17 mouse cellular contexts compared by ENCODE assay signal in genomic region chr10:118002559-118002958, GRCm38 (mm10).
A peak's percentile ranks its signal among the peaks of the same experiment; 100 is the strongest.
DNase-seq lines count a peak whose midpoint lies in the region; ATAC-seq and TF ChIP-seq lines count a peak whose summit lies in the region.
"Had no signal": no experiment of that assay in that cellular context is flagged by ENCODE, and none has a peak within 500 bp of the region (broad histone marks: within the 10 kb centered on the region; RNA-seq: fewer than 3 reads in every experiment).

No protein-coding gene starts in this region.

- no peaks in the 10 kb centered on the region for H3K9me3 ChIP-seq in heart, embryonic 15.5 days (replicated peaks)
- H3K9me3 ChIP-seq: embryonic facial prominence, embryonic 10.5 days; forebrain, embryonic 13.5 days; heart, embryonic 10.5 days; hindbrain, embryonic 15.5 days had no signal

- 89% methylated on average over 4 of the region's 4 CpGs for WGBS in heart, embryonic 15.5 days
- 87% methylated on average over 4 of the region's 4 CpGs for WGBS in lung, adult 2 months
- 49% methylated on average over 4 of the region's 4 CpGs for WGBS in olfactory bulb, adult 2 months

- DNase-seq in heart, adult 11 months = peak; percentile 57
- no peak for DNase-seq in heart, postnatal 14 days
- DNase-seq in heart, adult 9 months (ENCODE audit: low spot score in 2 of 2) = no peak
- DNase-seq in lung, adult 2 months = peak; percentile 1
- DNase-seq in lung, adult 18-20 months = no peak
- DNase-seq: adrenal gland, adult 8-10 months; adrenal gland, postnatal 36 days; cerebellum, postnatal 10 days; forebrain, postnatal 0 days; gastrocnemius, postnatal 14 days had no signal

- H3K4me1 ChIP-seq in heart, embryonic 15.5 days (replicated peaks) = peaks cover 19% of the 10 kb centered on the region
- no peaks in the 10 kb centered on the region; the same call in 1 of the 2 replicates for H3K4me1 ChIP-seq in lung, adult 2 months (ENCODE audit: control insufficient read depth, insufficient read depth, low read length)
- H3K4me1 ChIP-seq in olfactory bulb, adult 2 months (ENCODE audit: control insufficient read depth, insufficient read depth, low read length) = peaks cover 18% of the 10 kb centered on the region

- TF ChIP-seq CTCF in lung, adult 2 months (IDR thresholded peaks at IDR 0.05; ENCODE audit: insufficient read depth, low read length) = no peak
- TF ChIP-seq CTCF in olfactory bulb, adult 2 months (IDR thresholded peaks at IDR 0.05; ENCODE audit: insufficient read depth, low read depth, low read length) = no peak

- TF ChIP-seq POLR2A in lung, adult 2 months (IDR thresholded peaks at IDR 0.05; ENCODE audit: borderline replicate concordance, extremely low read depth, low read depth, low read length) = no peak
- no peak for TF ChIP-seq POLR2A in olfactory bulb, adult 2 months (IDR thresholded peaks at IDR 0.05; ENCODE audit: insufficient read depth, low read depth, low read length)

- no peak for ATAC-seq in heart, embryonic 15.5 days (replicated peaks; ENCODE audit: insufficient number of reproducible peaks, insufficient read depth, low FRiP score, low read depth)
- ATAC-seq: forebrain, embryonic 13.5 days; intestine, embryonic 16.5 days had no signal

- H3K4me2 ChIP-seq in heart, embryonic 15.5 days = no peak overlapping the region
- H3K4me2 ChIP-seq: forebrain, embryonic 13.5 days; hindbrain, embryonic 15.5 days had no signal

- H3K27ac ChIP-seq in heart, embryonic 15.5 days = peak overlapping the region; percentile 80
- H3K27ac ChIP-seq in olfactory bulb, adult 2 months (ENCODE audit: insufficient read depth, low read depth, low read length) = peak overlapping the region; percentile 61
- H3K27ac ChIP-seq: embryonic facial prominence, embryonic 10.5 days; forebrain, embryonic 13.5 days; heart, embryonic 10.5 days; hindbrain, embryonic 15.5 days had no signal

- H3K9ac ChIP-seq in heart, embryonic 15.5 days = no peak overlapping the region
- H3K9ac ChIP-seq: forebrain, embryonic 13.5 days; forebrain, postnatal 0 days; hindbrain, embryonic 15.5 days had no signal

- no peaks in the 10 kb centered on the region for H3K27me3 ChIP-seq in heart, embryonic 15.5 days
- H3K27me3 ChIP-seq: forebrain, embryonic 13.5 days; hindbrain, embryonic 15.5 days had no signal

- intact Hi-C loops in heart, postnatal 14 days (cut with DNase I) = loop anchor here (5.0 kb wide), 1 partner anchor 110 kb away; no protein-coding TSS in a partner anchor

- no peak overlapping the region for H3K4me3 ChIP-seq in heart, embryonic 15.5 days
- H3K4me3 ChIP-seq in lung, adult 2 months (replicated peaks; ENCODE audit: extremely low read depth, low read depth, low read length) = no peak overlapping the region
- H3K4me3 ChIP-seq in olfactory bulb, adult 2 months (ENCODE audit: insufficient read depth, low read depth, low read length) = no peak overlapping the region
- H3K4me3 ChIP-seq: embryonic facial prominence, embryonic 10.5 days; forebrain, embryonic 13.5 days; heart, embryonic 10.5 days; hindbrain, embryonic 15.5 days had no signal

- no peaks in the 10 kb centered on the region for H3K36me3 ChIP-seq in heart, embryonic 15.5 days
- H3K36me3 ChIP-seq: embryonic facial prominence, embryonic 10.5 days; heart, embryonic 10.5 days; hindbrain, embryonic 15.5 days had no signal

Comparison
In these comparisons a context has a peak if more than half of its experiments do, and no peak if none do; other contexts are left out.
1. DNase-seq: peak in heart, adult 11 months (single experiment) and lung, adult 2 months (single experiment); none in heart, postnatal 14 days (0 of 2), heart, adult 9 months (0 of 2) and lung, adult 18-20 months (0 of 2).